Mouse (Mus musculus) right cerebral cortex, postnatal 10 days (tissue): ENCODE measurements around the gene Pccb.

ENCODE experiments used
- DNase-seq, 2 experiments: peaks; one replicate each; pipeline ENCODE4 v3.0.0; 2021; ENCODE audit warnings: low spot score in 2 of 2

Pccb gene

GRCm38 (mm10) chr9:101034448-101035098, at the start of gene Pccb:
Pccb (minus strand) TSS chr9:101034898.
- peak; percentile 98 for DNase-seq

DNA sequence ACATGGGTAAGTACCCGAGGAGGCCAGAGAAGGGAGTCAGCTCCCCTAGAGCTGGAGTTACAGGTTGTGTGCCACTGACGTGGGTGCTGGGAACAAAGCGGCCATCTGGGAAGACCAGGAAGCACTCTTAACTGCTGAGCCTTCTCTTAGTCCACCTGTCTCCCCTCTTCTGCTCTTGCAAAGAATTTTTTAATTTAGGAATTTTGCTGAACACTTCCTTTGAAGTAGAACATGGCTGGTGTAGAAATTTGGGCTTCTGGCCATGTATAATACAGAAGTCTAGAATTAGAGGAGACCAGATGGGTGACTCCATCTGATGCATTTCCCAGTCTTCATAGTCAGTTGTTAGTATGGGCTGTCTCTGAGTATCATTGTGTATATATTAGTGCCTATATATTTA, 49.0 kb upstream of the Pccb start:
- peak; percentile 43 to 64 for DNase-seq

DNA sequence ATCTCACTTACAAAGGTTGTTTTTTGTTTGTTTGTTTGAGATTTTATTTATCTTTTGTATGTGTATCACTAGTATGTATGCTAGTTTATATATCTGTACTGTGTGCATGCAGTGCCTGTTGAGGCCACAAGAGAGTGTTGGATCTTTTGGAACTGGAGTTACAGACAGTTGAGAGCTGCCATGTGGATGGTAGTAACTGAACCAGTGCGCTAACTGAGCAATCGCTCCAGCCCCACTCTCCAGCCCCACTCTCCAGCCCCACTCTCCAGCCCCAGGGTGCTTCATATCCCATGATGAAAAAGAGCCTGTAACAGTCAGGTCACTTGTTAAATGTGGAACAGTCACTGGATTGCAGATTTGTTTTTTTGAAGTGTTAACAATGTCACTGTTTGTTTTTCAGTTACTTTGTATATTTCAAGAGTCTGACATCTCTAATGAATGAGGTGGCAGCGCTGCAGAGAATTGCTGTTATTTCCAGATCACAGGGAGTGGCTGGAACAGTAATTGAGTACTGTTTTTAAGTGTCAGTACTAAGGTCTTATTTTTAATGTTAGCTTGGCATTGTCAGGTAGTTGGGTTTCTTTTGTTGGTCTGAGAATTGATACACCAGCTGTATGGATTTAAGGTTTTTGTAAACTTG, 45.5 kb upstream of the Pccb start:
- no peak for DNase-seq

GRCm38 (mm10) chr9:101078579-101078978, 43.9 kb upstream of the Pccb start:
- peak in 1 of 2 experiments; percentile 18 for DNase-seq

GRCm38 (mm10) chr9:101077486-101077885, 42.8 kb upstream of the Pccb start:
- DNase-seq, result peak in 1 of 2 experiments; percentile 16

GRCm38 (mm10) chr9:101076095-101076875, 41.6 kb upstream of the Pccb start:
- DNase-seq, result no peak

- DNase-seq, result no peak
Observed at GRCm38 (mm10) chr9:101075694-101076093, 41.0 kb upstream of the Pccb start.

DNA sequence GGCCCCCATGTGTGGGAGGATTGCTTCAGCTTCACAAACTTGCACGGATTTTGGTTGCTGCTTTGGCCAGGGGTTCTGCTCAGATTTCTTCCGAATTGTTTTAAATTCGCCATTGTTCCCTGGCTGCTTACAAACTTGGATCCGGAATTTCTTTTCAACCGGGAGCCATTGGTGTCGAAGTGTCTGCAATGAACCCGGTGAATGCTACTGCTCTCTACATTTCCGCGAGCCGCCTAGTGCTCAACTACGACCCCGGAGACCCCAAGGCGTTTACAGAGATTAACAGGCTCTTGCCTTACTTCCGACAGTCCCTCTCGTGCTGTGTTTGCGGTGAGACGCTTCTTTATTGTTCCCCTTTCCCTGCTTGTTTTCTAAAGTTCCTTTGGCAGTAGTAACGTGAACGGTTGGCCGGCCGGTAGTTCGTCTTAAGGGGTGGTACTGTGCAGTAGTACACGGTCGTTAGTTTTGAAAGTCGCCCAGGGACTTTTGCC, 40.4 kb upstream of the Pccb start:
- peak in 1 of 2 experiments; percentile 35 for DNase-seq

DNA sequence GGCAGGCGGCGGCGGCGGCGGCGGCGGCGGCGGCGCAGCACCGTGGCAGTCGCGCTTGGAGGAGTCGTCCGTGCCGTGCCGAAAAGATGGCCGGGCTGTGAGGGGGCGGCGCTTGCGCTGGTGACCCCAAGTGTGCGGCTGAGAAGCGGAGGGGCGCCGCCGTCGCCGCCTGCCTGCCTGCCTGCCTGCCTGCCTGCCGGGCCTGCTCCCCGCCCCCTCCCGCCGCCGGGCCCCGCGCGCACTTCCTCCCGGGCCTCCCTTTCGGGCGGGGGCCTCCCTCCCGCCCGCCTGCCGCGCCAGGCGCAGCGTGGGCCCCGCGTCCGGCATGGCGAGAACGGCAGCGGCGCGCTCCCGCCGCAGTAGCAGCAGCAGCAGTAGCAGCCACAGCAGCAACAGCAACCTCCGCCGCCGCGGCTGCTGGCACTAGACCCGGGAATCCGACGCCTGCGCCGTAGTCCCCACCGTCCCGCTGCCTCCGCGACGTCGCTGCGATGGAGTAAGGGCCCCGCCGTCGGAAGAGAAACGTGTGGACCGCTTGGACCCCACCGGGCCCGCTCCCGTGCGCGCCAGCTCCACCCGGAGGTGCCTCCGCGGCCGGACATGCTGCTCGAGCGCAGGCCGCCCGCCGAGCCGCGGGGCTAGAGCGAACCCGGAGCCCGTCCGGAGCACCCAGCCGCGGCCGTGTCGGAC, 39.8 kb upstream of the Pccb start:
- DNase-seq, result peak; percentile 87 to 88

GRCm38 (mm10) chr9:101073987-101074331, 39.3 kb upstream of the Pccb start, which contains the start of gene Msl2:
Msl2 (plus strand) TSS chr9:101074101.
- no peak for DNase-seq

DNA sequence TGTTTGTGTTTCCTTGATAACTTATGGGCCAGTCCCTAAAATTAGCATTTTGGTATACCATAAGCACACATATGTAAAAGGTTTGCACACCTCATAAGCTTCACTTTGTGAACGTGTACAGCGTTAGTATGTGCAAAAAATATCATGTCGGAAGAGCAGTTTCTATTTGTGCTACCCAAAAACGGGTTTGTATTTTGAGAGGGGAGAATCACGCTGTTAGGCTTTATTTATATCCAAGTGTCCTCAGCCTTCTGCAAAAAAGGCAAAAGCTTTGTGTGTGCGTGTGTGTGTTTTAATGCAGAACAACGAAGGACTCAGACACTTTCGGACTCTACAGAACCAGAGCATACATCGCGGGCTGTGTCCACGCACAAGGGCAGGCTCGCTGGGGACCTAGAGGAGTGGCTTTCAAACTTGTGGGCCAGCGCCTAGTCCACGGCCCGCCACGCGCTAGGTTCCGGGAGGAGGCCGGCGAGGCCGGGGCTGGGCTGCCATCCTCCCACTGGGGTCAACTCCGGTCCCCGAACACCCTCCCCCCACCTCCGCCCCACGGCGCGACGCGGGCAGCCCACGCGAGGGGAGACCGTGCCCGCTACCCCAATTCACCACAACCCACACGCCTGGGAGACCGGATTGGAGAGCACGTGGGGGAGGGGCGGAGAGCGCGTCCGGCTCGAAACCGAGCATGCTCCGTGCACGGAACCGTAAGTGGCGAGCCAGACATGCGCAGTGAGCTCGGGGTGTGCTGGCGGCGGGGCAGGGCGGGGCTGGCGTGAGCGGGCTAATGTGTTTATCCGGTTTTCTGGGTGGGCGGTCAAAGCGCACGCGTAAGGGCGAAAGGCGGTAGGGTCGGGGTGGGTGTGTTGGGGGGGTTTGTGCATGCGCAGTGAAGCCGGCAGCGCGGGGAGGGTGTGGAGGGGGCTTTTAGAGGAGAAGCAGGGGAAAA, 38.6 kb upstream of the Pccb start:
- DNase-seq, result peak; percentile 99 to 100

DNA sequence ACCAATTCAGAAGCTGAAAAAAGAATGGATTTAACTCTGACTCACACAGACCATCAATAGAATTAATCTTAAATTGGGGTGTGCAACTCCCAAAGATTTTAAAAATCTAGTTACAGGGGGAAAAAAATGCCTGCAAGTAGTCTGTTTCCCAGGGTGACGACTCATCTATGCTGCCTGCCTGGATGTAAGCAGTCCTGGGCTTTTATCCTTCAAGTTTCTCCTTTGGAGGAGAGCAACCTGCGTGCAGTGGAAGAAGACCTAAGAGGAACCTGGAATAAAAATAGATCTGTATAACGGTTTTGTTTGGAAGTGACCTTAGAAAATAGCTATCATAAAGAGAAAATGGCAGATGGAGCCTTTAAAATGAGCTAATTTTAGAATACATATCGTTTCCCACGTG, 37.8 kb upstream of the Pccb start:
- no peak for DNase-seq

GRCm38 (mm10) chr9:101069781-101070180, 35.1 kb upstream of the Pccb start:
- no peak for DNase-seq

DNA sequence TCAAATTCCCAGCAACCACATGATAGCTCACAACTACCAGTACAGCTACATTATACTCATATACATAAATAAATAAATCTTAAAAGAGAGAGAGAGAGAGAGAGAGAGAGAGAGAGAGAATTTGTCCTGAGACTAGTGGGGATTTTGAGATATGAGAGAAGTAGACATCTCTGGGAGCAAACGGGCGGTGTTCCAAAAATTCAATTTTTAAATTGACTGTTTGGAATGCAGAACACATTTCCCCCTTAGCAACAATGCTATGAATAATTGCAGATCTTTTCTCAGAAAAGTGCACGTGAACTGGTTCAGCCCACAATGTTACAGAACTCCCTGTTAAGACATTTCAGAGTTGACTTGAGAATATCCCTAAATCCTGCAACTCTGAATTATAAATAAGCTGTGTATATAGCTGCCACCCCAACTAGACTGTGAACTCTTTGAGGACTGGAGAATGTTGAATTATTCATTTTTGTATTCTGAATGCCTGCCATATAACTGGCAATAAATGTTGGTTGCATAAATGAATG, 30.4 kb upstream of the Pccb start:
- DNase-seq, result peak in 1 of 2 experiments; percentile 53

DNA sequence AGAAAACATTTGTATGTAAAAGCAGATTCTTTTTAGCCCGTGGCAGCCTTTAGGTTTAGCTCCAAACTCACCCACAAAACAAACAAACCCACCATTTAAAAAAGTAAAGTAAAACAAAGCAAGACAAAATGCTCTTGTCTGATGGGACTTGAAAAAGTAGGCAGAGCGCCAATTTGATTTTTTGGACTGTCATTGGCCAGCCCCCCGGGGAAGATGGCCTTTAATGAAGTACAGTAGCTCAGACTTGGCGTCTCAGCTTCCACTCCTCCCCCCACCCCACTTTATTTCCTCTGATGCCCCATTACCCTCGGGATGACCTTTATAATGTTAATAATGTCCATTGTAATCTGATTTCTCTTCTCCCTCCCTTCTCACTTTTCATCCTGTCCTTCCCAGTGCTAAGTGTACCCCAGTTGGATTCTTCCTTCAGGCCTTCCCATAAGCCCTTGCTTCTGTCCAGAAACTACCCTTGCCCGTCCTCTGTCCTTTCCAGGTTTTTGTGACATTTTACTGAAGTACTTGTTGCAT, 27.6 kb upstream of the Pccb start:
- DNase-seq, result no peak

DNA sequence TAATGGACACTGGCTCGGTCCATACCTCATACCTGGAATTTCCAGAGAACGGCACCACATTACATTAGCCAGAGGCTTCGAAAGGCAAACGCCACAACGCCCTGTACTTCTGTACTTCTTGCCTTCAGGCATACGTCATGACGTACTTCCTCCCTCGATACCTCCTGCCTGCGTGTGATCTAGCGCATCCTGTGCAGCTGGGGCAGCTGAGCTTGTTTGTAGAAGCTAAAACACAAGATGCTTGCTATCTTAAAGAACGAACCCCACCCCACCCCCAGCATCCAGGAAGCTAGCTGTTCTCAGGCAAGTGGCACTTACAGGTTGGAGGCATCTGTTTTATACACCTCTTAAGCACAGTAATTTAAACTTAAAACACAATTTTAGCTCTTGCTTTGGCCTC, 26.3 kb upstream of the Pccb start:
- no peak for DNase-seq

GRCm38 (mm10) chr9:101057156-101057555, 22.5 kb upstream of the Pccb start:
- no peak for DNase-seq

- DNase-seq, result no peak
Observed at GRCm38 (mm10) chr9:101053279-101053678, 18.6 kb upstream of the Pccb start.

DNA sequence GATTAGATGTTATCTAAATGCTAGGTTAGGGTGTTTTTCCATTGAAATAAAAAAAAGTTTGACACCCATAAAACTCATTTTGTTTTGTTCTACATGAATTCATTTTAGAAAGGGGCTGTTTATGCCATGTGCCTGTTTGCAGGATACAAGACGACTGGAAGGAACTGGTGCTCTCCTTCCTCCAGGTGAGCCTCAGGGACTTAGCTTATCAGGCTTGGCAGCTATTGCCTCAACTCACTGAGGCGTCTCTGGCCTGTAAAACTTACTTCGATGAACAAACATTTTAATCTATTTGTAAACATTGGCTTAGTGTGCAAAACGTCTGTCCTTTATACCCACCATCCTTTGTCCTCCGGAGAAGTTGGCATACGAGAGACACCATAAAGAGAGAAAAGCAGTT, 18.0 kb upstream of the Pccb start:
- no peak for DNase-seq

DNA sequence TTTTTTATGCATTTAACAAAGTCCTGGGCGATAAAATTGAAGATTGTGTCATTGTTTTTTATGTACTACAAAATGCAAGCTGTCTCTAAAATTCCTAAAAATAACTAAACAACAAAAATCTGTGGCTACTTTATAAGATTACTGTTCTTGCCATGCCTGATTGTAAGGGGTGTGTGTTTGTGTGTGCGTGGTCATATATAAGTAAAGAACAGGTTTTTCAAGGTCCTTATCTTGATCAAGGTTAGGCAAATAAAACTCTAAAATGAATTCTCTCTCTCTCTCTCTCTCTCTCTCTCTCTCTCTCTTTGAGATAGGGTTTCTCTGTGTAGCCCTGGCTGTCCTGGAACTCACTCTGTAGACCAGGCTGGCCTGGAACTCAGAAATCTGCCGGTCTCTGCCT, 17.3 kb upstream of the Pccb start:
- DNase-seq, result no peak
